13 mouse cellular contexts compared by ENCODE assay signal in genomic region chr2:168878708-168879107, GRCm38 (mm10).
"Had no signal": no experiment of that assay in that cellular context is flagged by ENCODE, and none has a peak within 500 bp of the region (broad histone marks: within the 10 kb centered on the region; RNA-seq: fewer than 3 reads in every experiment).

No protein-coding gene starts in this region.

- H3K36me3 ChIP-seq: kidney, embryonic 15.5 days; limb, embryonic 10.5 days; limb, embryonic 13.5 days had no signal

- H3K27ac ChIP-seq: kidney, embryonic 15.5 days; limb, embryonic 10.5 days; limb, embryonic 13.5 days had no signal

- H3K9ac ChIP-seq: kidney, embryonic 15.5 days; limb, embryonic 13.5 days had no signal

- H3K9me3 ChIP-seq: kidney, embryonic 15.5 days; limb, embryonic 10.5 days; limb, embryonic 13.5 days had no signal

- DNase-seq: kidney, adult 11 months; kidney, postnatal 10 days; lung, adult 2 months; lung, postnatal 4 days; midbrain, embryonic 14.5 days; right cerebral cortex, postnatal 14 days; right cerebral cortex, postnatal 4 days; thymus, adult 18-20 months had no signal

- H3K4me3 ChIP-seq: kidney, embryonic 15.5 days; limb, embryonic 10.5 days; limb, embryonic 13.5 days had no signal

- H3K27me3 ChIP-seq: limb, embryonic 13.5 days had no signal

- ATAC-seq: inflammation-experienced regulatory T-cells, adult 6 months had no signal

- H3K4me2 ChIP-seq: kidney, embryonic 15.5 days; limb, embryonic 13.5 days; midbrain, embryonic 11.5 days had no signal
